Mouse (Mus musculus) heart, embryonic 16.5 days (tissue): Measurements from ENCODE around the gene Fam228a. TPM values are rescaled to one million over a fixed set of nuclear protein-coding genes. Genes with fewer than 3 reads are reported as not detected.
"Not testable (repeated sequence)": the region's sequence is repeated elsewhere in the genome, so short reads cannot be mapped to it uniquely, and the experiment has no call there.

Source experiments
- ATAC-seq: fragments of 200-750 bp; cut with Nextera tagmentation; replicated peaks from 2 replicates; pipeline ENCODE4 v1.8.0; 2017; ENCODE audit warnings: moderate number of reproducible peaks; ENCODE audit not compliant: insufficient read depth, low FRiP score; ENCODE audit errors: extremely low read depth
- H3K27ac ChIP-seq: fragments of 300-500 bp; sonication (generic); 2 replicates; pipeline ENCODE4 v1.5.1; 2014; ENCODE audit warnings: mild to moderate bottlenecking, low read length, control low read depth, moderate library complexity
- H3K27me3 ChIP-seq: fragments of 300-500 bp; sonication (generic); 2 replicates; pipeline ENCODE4 v1.6.1; 2014; ENCODE audit warnings: low read length, mixed read lengths; ENCODE audit not compliant: control insufficient read depth, insufficient read depth
- H3K36me3 ChIP-seq: fragments of 300-500 bp; sonication (generic); 2 replicates; pipeline ENCODE4 v1.6.1; 2014; ENCODE audit not compliant: control insufficient read depth, insufficient read depth
- H3K4me1 ChIP-seq: fragments of 300-500 bp; sonication (generic); 2 replicates; pipeline ENCODE4 v1.6.1; 2014; ENCODE audit warnings: low read length, mixed read lengths; ENCODE audit not compliant: control insufficient read depth, insufficient read depth
- H3K4me2 ChIP-seq: fragments of 300-500 bp; sonication (generic); 2 replicates; pipeline ENCODE4 v1.6.1; 2014; ENCODE audit warnings: low read depth, mild to moderate bottlenecking, control low read depth, low read length
- H3K4me3 ChIP-seq: fragments of 300-500 bp; sonication (generic); 2 replicates; pipeline ENCODE4 v1.5.1; 2014; ENCODE audit warnings: mild to moderate bottlenecking, control low read depth, low read length
- H3K9ac ChIP-seq: fragments of 300-500 bp; sonication (generic); 2 replicates; pipeline ENCODE4 v1.6.1; 2014; ENCODE audit warnings: low read length, control low read depth
- H3K9me3 ChIP-seq: fragments of 300-500 bp; sonication (generic); replicated peaks from 2 replicates; pipeline ENCODE4 v1.6.1; 2016; ENCODE audit warnings: low read length; ENCODE audit not compliant: control insufficient read depth
- WGBS: fragments of 180-500 bp; shearing (Covaris S2); extraction: QIAGEN DNeasy Blood & Tissue Kit; methylation state at CpG from one replicate; pipeline ENCODE4 v1.1.7; 2014; 5-methylcytosine and 5-hydroxymethylcytosine counted together
- polyA plus RNA-seq: library from polyadenylated mRNA; unstranded; fragments of >200 nt; fragmentation: Nextera tagmentation; extraction: Ambion mirVana; gene quantifications from 2 replicates; pipeline ENCODE4 v1.2.1, GENCODE M21; 2015

Gene Fam228a
- polyA plus RNA-seq, 1 experiment from 2014 or later: 0.25 TPM

DNA sequence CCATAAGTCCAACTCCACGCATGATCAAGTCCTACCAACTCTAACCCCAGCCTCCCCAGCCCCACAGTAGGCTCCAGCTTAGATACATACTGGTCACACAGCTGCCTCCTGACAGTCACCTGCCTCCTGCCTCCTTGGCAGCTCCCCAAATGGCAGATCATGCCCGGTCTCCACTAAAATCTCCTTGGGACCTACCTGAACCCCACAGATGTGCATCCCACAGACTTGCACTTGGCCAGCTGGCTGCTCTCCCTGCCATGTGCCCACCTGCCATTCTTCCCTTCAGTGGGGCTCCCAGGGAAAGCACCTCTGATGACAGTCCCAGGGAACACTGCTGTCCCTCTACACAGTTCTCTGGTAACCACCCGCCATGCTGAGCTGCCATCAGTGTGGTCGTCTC is 29.9 kb downstream of the Fam228a start:
- Histone ChIP-seq H3K4me3 (no peak overlapping the region), H3K36me3 (peaks cover 23% of the 10 kb centered on the region), H3K27ac (no peak overlapping the region), H3K4me1 (peaks cover 1% of the 10 kb centered on the region; the same call in 1 of the 2 replicates), H3K9ac (no peak overlapping the region), H3K27me3 (no peaks in the 10 kb centered on the region), H3K4me2 (no peak overlapping the region), H3K9me3 (no peaks in the 10 kb centered on the region)
- no peak for ATAC-seq
- 75% methylated on average over 4 of the region's 4 CpGs for WGBS

DNA sequence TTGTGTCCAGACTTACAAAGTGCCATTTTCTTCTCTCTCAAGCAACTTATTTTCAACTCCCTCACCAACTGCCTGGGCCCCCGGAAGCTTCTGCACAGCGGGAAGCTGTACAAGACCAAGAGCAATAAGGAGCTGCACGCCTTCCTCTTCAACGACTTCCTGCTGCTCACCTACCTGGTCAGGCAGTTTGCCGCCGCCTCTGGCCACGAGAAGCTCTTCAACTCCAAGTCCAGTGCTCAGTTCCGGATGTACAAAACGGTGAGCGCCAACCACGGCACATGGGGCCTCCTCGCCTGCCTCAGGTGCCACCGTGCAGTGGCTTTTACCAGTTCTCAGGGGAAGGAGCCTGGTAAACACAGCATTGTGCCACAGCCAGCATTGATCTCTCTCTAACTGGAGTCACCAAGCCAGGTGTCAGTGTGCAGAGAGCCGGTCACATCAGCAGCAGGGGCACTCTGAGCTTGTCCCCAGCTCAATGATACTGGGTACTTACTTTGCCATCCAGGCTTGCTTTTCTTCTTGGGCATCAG is 30.7 kb downstream of the Fam228a start:
- no peaks in the 10 kb centered on the region for H3K4me1 ChIP-seq
- no peak overlapping the region for H3K4me2 ChIP-seq
- no peaks in the 10 kb centered on the region for H3K9me3 ChIP-seq
- H3K4me3 ChIP-seq: no peak overlapping the region
- no peak overlapping the region for H3K27ac ChIP-seq
- no peaks in the 10 kb centered on the region for H3K27me3 ChIP-seq
- no peak for ATAC-seq
- H3K9ac ChIP-seq: no peak overlapping the region
- H3K36me3 ChIP-seq: peaks cover 19% of the 10 kb centered on the region
- 89% methylated on average over 14 of the region's 14 CpGs for WGBS

DNA sequence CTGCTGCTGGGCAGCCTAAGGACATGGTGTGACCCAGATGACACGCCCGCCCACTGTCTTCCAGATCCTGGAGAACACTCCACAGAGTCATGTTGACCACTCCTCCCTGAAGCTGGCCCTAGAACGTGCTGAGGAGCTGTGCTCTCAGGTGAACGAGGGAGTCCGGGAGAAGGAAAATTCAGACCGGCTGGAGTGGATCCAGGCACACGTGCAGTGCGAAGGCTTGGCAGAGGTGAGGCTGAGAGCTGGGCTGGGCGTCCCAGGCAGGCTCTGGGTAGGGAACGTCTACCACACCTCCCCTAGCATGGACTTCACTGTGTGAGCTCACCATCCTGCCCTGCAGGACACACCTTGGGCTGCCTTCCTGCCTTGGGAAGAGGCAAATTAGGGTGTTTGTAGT is 31.3 kb downstream of the Fam228a start:
- no peak for ATAC-seq
- H3K36me3 ChIP-seq: peaks cover 15% of the 10 kb centered on the region

DNA sequence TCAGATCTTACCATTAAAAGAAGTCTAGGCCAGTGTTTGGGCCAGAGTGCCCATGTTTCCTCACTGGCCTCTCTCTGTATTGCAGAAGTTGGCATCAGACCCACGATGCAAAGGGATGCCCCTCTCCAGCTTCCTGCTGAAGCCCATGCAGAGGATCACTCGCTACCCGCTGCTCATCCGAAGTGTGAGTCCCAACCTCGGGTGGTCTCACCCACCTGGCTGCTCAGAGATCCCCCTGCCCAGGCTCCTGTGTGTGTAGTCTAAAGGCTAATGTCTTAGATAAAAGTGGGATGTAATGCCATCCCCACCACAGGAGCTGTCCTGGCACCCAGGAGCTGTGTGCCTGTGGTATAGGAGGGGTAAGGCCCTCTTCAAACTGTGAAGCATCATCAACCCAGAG is 32.1 kb downstream of the Fam228a start:
- no peak overlapping the region for H3K9ac ChIP-seq
- no peak overlapping the region for H3K4me2 ChIP-seq
- ATAC-seq: no peak
- no peaks in the 10 kb centered on the region for H3K4me1 ChIP-seq
- H3K9me3 ChIP-seq: no peaks in the 10 kb centered on the region
- no peak overlapping the region for H3K27ac ChIP-seq
- no peak overlapping the region for H3K4me3 ChIP-seq
- peaks cover 16% of the 10 kb centered on the region for H3K36me3 ChIP-seq
- no peaks in the 10 kb centered on the region for H3K27me3 ChIP-seq
- 92% methylated on average over 5 of the region's 5 CpGs for WGBS

More for the DNA sequence above, 31.3 kb downstream of the Fam228a start:
- Histone ChIP-seq H3K9me3 (no peaks in the 10 kb centered on the region), H3K27ac (no peak overlapping the region), H3K4me2 (no peak overlapping the region), H3K27me3 (no peaks in the 10 kb centered on the region), H3K4me3 (no peak overlapping the region), H3K9ac (no peak overlapping the region), H3K4me1 (no peaks in the 10 kb centered on the region)
- 73% methylated on average over 10 of the region's 10 CpGs for WGBS

DNA sequence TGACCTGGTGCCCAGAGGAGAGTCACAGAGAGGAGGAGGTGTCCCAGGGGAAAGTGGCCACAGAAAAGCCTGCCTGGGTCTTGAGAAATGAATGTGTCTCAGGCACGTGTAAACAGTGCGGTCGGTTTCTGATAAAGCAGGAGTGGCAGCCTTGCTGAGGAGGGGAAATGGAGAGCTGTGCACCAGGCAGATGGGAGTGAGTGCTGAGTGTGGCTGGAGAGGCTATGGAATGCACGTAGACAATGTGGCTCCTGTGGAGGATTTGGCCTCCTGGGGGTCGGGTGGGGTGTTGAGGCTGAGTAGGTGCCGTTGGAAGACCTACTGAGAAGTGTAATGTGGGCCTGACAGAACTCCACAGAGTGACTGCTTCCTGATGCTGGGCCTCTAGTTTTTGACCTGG is 32.6 kb downstream of the Fam228a start:
- H3K27ac ChIP-seq, H3K9ac ChIP-seq, H3K27me3 ChIP-seq, H3K4me2 ChIP-seq, H3K9me3 ChIP-seq, H3K4me3 ChIP-seq, H3K4me1 ChIP-seq: not testable (repeated sequence)
- WGBS: 33% methylated on average over 6 of the region's 6 CpGs
- ATAC-seq: peak; percentile 61
- peaks cover 21% of the 10 kb centered on the region for H3K36me3 ChIP-seq

DNA sequence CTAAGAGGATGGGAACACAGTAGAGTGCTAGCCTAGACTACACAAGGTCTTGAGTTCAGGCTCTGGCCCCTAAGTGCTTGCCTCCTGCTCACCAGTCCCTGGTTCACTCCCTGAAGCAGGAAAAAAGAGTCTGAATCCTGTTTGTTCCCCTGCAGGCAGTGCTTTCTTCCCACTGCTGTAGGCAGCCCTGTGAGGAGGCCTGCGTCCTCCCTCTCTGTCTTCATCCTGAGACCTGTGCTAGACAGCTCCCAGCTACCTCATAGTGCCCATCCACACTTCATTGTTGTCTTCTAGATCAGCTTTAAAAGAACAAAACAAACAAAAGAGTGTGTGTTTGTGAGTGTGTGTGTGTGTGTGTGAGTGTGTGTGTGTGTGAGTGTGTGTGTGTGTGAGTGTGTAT is 43.7 kb downstream of the Fam228a start:
- Histone ChIP-seq H3K4me1 (no peaks in the 10 kb centered on the region), H3K4me2 (no peak overlapping the region), H3K9ac (no peak overlapping the region), H3K9me3 (no peaks in the 10 kb centered on the region), H3K27ac (no peak overlapping the region), H3K4me3 (no peak overlapping the region), H3K36me3 (peaks cover 9% of the 10 kb centered on the region), H3K27me3 (no peaks in the 10 kb centered on the region)
- WGBS: 86% methylated on average over 1 of the region's 1 CpGs
- no peak for ATAC-seq

DNA sequence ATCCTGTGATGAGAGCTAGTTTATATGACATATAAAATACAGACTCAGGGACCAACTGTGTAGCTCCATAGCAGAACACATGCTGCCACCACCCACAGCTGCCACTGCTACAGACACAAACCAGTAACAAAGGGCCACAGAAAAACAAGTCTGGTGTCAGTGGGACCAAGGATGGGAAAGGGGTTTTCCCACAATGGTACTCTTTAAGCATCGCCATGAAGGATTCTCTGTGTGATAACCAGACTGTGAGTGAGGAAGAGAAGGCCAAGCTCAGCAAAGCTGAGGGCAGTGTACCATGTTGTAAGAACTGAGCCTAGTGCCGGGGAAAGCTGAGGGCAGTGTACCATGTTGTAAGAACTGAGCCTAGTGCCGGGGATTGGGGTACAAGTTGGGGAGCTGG is 47.0 kb downstream of the Fam228a start:
- ATAC-seq: no peak
- H3K9me3 ChIP-seq: no peaks in the 10 kb centered on the region
- no peaks in the 10 kb centered on the region for H3K27me3 ChIP-seq
- no peak overlapping the region for H3K9ac ChIP-seq
- H3K4me1 ChIP-seq: no peaks in the 10 kb centered on the region
- no peaks in the 10 kb centered on the region for H3K36me3 ChIP-seq
- no peak overlapping the region for H3K4me2 ChIP-seq
- no peak overlapping the region for H3K4me3 ChIP-seq
- H3K27ac ChIP-seq: no peak overlapping the region
- WGBS: 85% methylated on average over 3 of the region's 3 CpGs

DNA sequence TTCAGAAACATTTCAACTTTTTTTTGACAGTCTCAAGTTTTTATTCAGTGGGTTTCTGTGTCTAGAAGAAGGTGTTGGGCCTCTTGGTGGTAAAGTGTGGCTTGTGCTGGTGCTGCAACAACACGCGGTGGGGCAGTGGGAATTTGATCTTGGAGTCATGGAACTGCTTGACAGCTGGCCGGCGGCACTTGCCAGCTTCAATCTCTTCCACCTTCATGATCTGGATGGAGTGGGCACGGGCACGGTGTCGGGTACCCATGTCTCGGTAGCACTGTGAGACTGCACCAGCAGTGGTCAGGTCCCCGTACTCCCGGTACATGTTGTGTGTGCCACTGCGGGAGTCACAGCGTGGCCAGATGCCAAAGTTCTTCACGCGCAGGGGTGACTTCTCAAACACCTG is 48.9 kb downstream of the Fam228a start:
- no peaks in the 10 kb centered on the region for H3K27me3 ChIP-seq
- H3K27ac ChIP-seq: no peak overlapping the region
- H3K9ac ChIP-seq: no peak overlapping the region
- H3K4me1 ChIP-seq: no peaks in the 10 kb centered on the region
- no peak overlapping the region for H3K4me2 ChIP-seq
- H3K36me3 ChIP-seq: no peaks in the 10 kb centered on the region
- no peak for ATAC-seq
- no peaks in the 10 kb centered on the region for H3K9me3 ChIP-seq
- WGBS: 90% methylated on average over 14 of the region's 14 CpGs
- no peak overlapping the region for H3K4me3 ChIP-seq

DNA sequence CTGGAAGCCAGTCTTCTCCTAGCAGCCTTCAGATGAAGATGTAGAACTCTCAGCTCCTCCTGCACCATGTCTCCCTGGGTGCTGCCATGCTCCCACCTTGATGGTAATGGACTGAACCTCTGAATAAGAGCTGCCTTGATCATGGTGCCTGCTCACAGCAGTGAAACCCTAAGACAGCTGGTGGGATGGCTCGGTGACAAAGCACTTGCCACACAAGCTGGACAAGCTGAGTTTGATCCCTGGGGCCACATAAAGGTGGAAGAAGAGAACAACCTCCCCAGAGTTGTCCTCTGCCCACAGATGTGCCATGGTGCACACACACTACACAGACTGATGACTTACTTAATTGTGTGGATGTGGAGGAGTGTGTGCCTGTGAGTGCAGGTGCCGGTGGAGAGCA is 49.8 kb downstream of the Fam228a start:
- WGBS: 88% methylated on average over 2 of the region's 2 CpGs
- H3K27ac ChIP-seq: no peak overlapping the region
- H3K36me3 ChIP-seq: no peaks in the 10 kb centered on the region
- no peaks in the 10 kb centered on the region for H3K27me3 ChIP-seq
- H3K4me2 ChIP-seq: no peak overlapping the region
- ATAC-seq: no peak
- H3K4me1 ChIP-seq: no peaks in the 10 kb centered on the region
- no peaks in the 10 kb centered on the region for H3K9me3 ChIP-seq
- H3K9ac ChIP-seq: no peak overlapping the region
- H3K4me3 ChIP-seq: no peak overlapping the region
